Mouse (Mus musculus) c-Kit-positive CD71-positive TER-119-positive erythroid progenitor cells, embryonic 14.5 days (primary cell): ENCODE measurements around the gene Ankrd13d.
A peak's percentile ranks its signal among the peaks of the same experiment; 100 is the strongest.

Experiments used
- DNase-seq: peaks from one replicate; pipeline ENCODE4 v3.0.0-alpha.2; 2013; ENCODE audit warnings: low spot score

Ankrd13d gene

DNA sequence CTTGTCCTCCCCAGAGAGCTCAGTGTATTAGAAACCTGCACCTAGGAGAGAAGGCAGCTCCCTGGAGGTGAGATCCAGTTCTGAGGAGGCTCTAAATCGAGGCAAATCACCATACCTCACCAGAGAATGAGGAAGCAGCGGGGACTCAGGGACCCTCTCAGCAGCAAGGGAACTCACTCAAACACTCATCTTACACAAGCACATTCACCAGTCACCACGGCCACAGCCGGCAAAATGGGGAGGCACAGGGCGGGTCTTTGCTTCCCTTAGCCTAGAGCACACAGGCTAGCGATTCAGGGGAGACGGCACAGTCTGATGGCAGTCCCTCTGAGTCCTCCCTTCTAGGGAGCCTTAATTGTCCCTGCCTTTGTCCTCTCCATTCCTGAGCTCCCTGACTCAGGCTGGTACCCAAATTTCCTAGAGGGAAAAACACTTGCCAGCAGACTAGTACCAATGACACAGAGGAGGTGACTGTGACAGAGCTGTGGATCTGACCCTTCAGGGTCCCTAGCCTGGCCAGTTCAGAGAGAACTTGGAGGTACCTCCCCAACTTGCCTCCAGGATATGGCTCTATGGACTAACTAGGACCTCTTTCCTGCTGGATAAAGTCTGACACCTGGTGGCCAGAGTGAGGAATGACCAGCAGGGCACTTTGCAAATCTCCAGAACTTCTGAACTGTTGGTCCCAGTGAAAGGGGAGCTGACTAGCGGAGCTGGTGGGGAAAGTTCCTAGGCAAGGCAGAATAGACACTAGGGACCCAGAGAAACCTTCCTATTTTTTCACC is 54.9 kb downstream of the Ankrd13d start:
- DNase-seq, result peak; percentile 75

DNA sequence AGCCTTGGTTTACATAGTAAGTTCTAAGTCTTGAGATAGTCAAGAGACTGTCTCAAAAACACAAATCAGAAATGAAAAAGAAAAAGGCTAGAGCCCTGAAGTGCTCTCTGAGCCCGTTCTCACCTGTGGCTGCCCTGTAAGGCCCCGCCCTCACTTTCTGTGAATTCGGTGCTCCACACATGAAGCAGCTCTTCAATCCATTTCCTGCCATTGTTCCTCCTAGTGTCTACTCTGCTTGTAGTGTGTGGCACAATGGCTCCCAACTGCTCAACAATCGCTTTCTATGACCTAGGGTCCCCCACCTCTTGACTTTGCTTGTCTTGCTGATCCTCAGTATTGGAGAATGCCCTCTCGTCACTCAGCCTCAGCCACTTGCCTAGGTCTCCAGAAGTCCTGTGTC is 55.5 kb downstream of the Ankrd13d start:
- no peak for DNase-seq

DNA sequence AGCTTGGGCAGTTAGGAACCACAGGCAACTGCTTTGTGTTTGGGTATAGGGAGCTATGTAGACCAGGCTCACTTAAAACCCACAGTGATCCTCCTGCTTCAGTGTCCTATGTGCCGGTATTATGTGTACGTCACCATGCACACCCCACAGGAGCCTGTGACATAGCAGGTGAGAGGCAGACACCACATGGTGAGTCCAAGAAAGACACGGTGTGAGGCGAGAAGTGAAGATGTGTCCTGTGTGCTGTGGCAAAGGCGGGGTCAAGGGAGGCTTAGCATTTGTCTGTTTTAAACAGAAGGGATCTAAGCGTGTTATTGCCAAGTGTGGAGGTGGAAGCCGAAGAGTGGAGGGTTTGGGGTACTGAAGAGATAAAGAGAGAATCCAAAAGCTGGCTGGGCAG is 56.2 kb downstream of the Ankrd13d start:
- DNase-seq, result no peak

DNA sequence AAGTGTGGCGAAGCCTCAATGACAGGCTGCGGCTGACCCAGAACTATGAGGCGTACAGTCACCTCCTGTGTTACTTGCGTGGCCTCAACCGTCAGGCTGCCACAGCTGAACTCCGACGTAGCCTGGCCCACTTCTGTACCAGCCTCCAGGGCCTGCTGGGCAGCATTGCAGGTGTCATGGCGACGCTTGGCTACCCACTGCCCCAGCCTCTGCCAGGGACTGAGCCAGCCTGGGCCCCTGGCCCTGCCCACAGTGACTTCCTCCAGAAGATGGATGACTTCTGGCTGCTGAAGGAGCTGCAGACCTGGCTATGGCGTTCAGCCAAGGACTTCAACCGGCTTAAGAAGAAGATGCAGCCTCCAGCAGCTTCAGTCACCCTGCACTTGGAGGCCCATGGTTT is 60.8 kb downstream of the Ankrd13d start:
- no peak for DNase-seq

DNA sequence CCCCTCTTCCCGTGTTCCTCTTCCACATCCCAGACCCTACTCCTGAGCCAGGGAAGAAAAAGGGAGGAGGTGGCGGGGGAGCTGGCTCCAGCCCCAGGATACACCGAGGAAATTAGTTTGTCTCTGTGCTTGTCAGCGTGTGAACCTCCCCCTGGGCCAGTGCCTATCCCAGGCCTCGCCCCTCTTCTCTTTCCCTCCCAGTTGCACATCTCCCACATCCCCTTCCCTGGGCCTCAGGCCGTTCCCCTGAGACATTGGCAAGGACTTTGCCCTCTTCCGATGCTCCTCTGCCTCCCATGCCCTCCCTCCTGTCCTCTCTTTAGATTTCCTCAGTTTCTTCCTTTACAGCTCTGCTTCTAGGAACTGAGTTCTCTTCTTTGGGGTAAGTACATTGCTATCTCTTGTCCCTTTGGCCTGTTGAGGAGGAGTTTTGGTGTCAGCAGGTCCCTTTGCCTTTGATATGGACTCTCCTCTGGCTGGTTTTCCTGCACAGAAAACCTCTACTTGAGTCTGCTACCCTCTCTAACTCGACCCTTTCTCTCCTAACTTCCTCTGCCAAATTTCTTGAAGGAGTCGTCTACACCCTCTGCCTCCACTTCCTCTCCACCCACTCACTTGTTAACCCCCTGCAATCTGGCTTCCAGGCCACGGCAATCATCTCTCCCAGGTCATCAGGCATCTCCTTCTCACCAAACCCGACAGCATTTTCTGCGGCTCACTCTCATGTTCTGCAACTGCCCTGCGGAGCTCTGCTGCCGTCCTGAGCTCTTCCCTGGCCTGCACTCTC is 61.8 kb downstream of the Ankrd13d start:
- DNase-seq, result no peak

DNA sequence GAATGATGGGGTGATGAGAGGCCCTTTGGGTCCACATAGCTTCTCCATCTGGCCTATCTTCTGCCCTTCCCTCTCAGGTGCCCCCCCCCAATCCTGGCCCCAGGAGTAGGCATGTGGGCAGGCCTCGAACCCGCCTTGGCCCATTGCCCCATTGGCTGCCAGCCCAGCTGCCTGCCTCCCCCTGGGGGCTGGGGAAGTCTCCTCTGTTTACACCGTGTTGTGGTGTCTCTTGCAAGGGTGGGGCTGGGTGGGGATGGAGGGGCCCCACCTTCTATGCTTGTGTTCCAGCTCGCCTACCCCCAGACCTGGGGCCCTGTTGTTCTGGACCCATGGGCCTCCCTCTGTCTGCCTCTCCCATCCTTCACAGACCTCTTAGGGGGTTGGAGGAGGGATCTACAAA is 62.5 kb downstream of the Ankrd13d start:
- no peak for DNase-seq
